Mouse (Mus musculus): ENCODE measurements around the gene Zmym6.
A peak's percentile ranks its signal among the peaks of the same experiment; 100 is the strongest.

Zmym6 gene

DNA sequence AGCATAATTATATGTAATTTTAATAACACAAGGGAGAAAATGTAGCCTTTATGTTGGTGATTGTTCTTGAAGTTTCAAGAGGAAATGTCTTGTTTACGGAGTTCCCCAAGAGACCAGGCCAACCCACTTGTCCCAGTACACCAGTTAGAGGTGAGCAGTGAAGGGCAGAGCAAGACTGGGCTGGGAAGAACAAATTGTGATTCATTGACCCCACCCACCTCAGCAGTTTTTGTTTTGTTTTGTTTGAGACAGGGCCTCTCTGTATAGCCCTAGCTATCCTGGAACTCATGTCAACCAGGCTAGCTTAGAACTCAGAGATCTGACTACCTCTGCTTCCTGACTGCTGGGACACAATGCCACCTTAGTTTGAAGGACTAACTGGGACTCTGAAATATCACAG lies 47.1 kb downstream of the Zmym6 start:
- no peak for DNase-seq (ENCODE audit: low spot score)

DNA sequence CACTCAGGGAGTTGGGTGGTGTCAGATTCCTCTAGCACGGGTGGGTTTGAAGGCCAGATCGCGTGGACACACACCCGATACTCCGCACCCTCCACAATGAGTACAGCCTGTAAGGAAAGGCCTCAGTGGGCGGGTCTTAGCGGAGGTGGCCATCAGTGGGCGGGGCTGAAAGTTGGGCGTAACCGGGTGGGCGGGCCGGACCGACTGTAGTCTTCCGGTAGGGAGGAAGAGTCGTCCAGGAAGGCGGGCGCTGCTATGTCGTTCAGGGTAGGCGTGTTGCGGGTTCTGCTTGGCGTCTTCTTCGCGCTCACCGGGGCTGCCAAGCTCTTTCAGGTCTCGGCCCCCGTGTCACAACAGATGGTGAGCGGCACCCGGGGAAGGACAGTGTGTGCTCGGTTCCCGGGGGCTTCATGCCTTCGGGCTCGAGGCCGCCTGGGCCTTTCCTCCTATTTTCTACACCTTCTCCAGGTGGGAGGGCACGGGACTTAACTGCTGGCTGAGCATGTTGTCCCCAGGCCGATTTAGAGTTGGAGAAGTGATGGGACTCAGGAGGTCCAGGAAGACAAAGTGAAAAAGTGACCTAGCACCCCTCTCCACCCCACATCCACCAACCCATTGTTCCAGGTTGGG lies 48.8 kb downstream of the Zmym6 start:
- peak; percentile 89 for DNase-seq (ENCODE audit: low spot score)

DNA sequence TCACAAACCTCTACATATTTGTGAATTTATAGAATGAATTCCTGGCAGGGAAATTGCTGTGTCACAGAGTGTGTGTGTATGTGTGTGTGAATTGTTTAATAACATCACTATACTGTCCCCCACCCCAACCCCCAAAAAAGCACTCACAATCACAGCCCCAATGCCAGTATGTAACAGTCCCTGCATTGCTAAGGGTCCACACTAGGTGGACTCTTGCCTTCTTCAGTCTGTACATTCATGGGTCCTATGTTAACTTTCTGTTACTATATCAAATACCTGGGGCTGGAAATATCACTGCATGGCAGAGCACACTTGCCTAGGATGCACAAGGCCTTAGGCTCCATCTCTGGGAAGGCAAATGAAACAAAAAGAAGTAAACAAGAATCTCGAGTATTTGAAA lies 57.5 kb downstream of the Zmym6 start:
- DNase-seq (ENCODE audit: low spot score) = peak; percentile 2

DNA sequence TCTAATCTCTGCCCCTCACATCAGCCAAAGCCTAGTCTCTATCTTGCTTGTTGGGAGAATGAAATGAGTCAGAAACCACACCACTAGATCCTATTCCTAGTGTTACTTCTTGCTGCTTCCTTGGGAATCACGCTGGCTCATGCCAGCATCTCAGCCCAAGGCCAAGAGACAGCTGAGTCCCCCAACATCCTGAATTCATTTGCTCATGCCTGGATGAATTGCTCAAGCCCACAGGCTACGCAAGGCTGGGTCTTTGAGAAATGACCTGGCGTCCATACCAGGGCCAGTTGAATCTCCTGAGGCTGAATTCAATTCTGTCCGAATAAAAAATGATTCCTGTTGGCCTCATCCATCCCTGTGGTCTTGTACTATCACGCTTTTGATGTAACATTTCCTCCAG lies 60.4 kb downstream of the Zmym6 start:
- DNase-seq (ENCODE audit: low spot score) = no peak

DNA sequence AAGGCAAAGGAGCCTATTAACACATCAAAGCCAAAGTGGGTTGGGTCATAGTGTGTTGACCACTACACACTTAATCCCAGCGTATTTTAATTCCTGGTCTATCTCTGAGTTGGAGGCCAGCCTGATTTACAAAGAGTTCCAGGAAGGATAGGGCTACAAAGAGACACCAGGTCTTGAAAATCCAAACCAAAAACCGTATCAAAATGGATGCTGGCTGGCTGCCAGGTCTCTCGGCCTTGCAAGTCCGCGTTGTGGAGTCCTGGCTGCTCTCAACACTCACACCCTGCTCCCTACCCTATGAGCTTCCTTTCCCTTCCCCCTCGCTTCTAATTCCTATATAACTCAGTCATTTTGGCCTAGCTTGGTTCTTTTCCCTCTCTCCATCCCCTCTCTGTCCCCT lies 61.3 kb downstream of the Zmym6 start:
- DNase-seq (ENCODE audit: low spot score) = no peak

DNA sequence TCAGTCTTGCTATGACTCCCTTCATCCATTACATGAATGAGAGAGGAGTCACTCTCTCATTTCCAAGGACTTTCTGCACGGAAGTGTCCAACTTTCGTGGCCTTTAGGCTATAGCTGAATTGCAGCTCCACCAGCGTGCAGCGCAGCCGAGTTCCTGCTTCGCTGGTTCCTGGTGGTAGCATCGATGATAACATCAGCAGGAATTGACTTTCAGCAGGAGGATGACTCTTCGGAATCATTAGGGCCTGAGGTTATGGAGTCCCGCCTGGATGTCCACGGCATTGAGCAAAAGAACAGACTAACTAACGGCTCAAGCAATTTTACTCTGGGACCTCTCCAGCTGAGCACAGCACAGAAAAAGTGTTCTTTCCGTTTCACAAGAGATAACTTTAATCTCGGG lies 72.8 kb downstream of the Zmym6 start:
- no peak for DNase-seq (ENCODE audit: low spot score)

DNA sequence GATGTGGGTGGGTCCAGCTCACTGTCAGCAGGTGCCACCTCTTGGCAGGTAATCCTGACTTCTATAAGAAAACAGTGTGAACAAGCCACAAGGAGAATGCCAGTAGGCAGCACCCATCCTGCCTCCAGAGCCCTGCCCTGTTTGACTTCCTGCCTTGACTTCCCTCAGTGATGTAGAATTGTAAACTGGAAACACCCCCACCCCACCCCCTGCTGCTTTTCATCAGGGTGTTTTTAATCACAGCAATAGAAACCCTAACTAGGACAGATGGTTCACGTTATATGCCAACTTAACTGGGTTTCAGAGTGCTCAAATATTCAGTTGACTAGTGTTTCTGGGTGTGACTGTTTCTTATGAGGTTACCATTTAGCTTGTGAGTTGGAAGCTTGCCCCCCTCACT lies 76.2 kb downstream of the Zmym6 start:
- DNase-seq (ENCODE audit: low spot score) = no peak

DNA sequence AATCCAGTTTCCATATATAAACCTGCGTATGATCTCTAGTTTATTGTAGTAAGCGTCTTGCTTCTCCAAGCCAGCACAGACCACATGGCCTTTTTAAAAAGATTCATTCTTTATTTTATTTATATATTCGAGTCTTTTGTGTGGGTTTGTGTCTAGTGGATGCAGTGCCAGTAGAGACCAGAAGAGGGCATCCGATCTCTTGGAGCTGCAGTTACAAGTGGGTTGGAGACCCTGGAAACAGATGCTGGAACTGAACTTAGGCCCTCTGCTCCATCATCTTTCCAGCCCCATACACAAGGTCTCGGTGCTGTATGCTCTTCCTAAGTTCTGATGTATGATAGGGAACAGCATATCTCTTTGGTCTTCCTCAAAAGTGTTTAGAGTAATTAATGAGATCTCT lies 78.6 kb downstream of the Zmym6 start:
- DNase-seq (ENCODE audit: low spot score) = no peak

DNA sequence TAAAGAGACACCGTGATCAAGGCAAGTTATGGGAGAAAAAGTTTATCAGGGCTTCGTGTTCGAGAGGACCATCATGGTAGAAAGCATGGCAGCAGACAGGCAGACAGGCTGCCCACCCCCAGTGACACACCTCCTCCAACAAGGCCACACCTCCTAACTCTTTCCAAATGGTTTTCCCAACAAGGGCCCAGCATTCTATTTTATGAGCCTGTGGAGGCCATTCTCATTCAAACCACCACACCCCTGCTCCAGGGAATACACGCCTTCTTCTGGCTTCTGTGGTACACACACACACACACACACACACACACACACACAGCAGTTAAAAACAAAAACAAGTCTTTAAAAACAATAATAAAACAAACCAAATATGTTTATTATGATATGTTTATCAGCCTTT lies 80.6 kb downstream of the Zmym6 start:
- no peak for DNase-seq (ENCODE audit: low spot score)

DNA sequence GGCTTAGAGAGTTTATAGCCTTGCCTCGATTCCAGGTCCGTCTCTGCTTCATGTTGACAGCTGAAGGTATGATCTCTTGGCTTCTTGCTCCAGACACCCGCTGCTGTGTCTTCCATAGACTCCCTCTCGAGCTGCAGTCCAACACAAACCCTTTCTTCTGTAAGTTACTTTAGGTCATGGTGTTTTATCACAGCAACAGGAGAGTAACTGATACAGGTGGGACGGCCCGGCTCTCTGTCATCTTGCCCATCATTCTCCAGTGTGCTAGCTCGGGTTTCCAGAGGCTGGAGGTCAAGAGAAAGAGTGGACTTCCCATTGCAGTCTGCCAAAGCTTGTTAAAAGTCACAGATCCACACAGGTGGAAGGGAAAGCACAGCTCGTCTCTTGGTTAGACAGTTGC lies 86.7 kb downstream of the Zmym6 start:
- no peak for DNase-seq (ENCODE audit: low spot score)

DNA sequence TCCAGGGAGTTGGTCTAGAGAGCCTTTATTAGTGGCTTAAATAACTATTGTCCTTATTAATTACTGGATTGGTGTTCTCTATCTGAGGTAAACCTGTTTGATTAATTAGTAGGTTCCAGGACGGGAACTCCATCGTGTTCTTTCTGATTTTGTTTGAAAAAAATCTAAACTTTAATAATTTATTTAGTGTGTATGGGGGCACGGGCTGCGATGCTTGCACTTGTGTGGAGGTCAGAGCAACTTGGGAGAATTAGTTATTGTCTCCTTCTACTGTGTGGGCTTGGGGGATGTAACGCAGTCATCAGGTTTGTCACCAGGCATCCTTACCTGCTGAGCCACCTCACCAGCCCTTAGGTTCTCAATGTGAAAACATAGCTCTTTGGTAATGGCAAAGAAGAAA lies 89.9 kb downstream of the Zmym6 start:
- no peak for DNase-seq (ENCODE audit: low spot score)

DNA sequence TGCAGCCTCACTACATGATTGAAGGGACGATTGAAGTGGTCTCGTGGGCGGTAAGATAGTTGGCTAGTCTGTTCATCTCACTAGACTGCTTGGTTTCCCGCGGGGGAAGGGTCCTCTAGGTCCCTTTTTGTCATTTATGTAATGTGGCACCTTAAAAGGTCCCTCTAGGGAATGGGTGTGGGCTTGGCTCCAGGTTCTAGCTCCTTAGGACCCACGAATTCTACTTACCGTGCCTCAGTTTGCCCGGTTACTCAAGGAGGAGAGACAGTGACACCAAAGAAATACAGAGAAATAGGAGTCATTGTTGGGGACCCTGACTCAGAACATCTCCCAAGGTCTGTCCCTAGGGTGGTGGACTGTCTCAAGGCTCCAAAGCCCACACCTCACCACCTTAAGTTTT lies 90.5 kb downstream of the Zmym6 start:
- no peak for DNase-seq (ENCODE audit: low spot score)

DNA sequence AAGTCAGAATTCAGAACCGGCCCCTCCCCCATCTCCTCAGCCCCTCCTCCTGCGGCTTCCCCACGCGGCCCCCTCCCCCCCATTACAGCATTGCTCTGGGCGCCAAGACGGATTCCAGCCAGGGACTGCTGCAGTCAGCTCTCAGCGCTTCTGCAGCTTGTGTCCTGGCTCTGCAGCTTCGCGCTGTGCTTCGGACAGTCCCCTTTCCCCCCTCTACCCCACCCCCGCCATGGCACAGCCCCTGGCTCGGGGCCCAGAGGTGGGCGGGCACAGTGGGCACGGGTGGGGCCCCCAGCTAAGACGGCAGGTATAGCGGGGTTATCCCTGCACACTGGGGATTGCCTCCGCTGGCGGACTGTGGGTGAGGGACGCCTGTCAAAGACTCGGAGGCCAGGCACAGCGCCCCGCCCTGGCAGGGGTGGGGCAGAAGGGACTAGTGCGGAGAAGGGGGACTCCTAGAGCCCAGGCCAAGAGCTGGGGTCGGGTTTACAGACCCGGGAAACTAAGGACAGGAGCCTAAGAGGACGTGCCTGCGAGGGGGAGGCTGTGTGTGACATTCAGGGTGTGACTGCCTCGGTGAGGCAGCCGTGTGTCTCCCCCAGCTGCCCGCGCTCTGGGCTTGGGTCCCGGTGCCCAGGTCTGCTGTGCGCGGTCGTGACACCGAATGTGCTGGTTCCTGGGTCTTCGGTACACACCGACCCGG lies 91.2 kb downstream of the Zmym6 start:
- peak; percentile 74 for DNase-seq (ENCODE audit: low spot score)

DNA sequence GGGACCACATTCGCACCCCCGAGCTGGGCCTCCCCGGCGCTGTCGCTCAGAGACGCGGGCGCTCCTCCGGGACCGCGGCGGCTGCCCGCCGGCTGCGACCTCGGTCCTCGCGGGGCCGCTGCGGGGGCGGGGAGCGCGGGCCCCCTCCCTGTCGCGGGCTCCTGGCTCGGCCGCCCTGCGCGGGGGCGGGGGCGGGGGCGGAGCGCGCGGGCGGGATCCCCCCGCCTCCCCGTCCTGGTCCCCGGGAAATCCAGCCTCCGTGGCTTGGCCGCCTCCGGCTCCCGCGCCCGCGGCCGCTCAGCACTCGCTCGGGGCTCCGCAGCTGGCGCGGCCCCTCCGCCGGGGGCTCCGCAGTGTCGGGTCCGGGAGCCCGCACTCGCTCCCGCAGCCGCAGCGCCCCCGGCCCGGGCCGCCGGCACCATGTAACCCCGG lies 91.7 kb downstream of the Zmym6 start, which contains the start of gene Dlgap3:
Gene Dlgap3, plus strand, starts transcription at position 291 of the 432 bp plus-strand sequence.
- peak; percentile 69 for DNase-seq (ENCODE audit: low spot score)

DNA sequence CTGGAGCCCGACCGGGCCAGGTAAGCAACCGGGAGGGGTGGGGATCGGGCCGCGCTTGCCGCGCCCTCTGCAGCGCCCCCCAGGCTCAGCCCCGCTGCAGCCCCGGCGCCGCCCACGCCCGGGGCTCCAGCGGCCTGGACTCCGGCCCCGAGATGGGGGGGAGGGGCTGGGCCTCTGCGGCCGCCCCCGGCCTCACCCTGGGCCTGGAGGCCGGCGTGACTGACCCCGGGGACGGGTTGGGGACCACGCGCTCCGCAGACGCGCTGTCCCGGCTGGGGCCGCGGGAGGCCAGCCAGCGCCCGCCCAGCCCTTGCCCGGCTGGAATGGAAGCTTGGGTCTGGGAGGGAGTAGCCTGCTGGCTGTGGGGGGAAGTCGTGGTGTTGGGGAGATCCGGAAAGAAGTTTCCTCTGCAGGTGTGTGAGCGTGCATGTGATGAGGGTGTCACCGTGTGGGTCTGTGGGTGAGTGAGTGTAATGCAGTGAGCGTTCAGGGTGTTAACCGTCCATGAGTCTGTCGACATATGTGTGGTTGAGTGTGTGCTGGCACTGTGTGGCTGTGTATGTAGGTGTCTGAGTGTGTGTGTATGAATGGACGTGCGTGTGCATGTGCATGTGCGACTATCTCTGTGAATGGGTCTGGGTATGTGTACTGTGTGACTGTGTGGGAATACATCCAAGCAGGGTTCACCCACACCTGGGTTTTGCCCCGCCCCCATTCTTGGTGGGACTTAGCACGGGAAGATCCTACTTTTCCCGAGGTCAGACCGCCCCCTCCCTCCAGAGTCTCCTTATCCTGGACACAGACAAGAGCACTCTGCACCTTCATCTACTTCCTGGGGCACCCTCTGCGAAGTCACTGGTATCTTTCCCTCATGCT lies 92.4 kb downstream of the Zmym6 start:
- no peak for DNase-seq (ENCODE audit: low spot score)

DNA sequence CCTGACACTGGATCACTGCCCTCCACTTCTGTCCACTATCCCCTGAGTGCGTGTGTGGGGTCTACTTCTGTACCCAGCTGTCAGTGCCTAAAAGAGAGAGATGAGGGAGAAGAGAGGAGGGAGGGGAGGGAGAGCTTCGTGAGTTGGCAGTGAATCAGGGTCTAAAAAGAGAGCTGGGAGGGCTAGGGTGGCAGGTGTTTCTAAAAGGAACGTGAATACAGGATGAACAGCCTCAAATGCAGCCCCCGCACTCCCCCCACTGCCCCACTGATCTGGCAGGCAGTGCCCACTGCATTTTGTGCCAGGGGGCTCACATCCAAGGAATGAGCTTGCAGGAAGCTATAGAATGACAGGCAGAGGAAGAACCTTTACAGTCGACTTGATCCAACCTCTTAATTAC lies 93.7 kb downstream of the Zmym6 start:
- no peak for DNase-seq (ENCODE audit: low spot score)

DNA sequence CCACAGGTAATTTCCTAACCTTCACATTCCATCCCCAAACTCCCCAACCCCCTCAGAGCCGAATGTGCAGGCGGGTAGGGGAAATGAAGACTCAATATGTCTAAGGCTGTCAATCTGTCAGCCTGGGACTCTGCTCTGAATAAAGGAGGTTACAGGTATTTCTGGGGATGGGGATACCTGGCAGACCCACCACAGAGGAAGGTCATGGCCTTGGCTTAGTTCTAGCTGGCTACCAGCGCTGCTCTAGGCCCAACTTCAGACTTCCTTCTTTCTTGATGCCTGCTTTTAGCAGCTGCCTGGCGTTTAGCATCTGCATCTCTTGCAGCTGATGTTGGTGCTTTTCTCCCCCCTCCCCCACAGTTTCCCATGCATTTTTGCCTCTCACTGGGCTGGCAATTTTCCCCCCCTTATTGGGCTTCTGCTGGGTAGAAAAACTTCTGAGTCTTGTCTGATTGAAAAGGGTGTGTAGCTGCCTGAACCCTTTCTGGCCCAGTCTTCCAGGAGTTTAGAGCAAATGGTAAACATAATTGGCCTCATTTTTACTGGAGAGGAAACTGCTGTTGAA lies 94.2 kb downstream of the Zmym6 start:
- DNase-seq (ENCODE audit: low spot score) = no peak

DNA sequence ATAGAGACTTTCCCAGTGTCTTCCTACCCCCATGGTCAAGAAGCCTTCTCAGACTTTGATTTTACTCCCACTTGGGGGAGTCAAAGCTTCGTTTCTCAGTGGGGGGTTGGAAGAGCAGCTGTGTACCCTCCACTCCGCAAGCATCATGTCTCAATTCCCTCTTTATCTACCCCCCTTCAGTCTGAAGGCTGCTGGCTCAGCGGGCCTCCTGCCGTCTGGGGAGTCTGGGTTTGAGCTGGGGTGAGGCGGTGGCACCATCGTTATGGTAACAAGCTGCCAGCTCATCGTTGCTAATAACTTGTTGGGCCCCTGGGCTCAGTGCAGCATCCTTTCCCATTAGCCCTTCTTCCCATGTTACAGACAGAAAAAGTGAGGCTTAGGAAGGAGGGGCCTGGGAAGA lies 94.9 kb downstream of the Zmym6 start:
- DNase-seq (ENCODE audit: low spot score) = no peak

DNA sequence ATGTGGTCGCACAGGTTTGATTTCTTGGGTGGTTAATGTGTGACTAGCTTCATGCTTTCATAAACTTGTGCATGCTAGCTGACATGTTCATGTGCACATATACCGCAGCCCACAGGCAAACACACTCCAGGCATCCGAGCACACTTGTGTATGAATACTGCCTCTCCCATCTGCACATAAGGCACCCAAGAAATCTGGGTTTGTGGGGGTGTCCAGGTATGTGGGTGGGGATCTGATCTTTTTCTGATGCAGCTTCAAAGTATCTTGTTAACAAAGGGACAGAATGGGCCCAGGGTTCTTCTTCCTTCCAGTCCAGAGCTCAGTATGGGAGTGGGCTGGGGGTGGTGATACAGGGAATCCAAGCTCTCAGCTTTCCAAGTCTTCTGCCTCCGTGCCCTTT lies 95.4 kb downstream of the Zmym6 start:
- DNase-seq (ENCODE audit: low spot score) = no peak

DNA sequence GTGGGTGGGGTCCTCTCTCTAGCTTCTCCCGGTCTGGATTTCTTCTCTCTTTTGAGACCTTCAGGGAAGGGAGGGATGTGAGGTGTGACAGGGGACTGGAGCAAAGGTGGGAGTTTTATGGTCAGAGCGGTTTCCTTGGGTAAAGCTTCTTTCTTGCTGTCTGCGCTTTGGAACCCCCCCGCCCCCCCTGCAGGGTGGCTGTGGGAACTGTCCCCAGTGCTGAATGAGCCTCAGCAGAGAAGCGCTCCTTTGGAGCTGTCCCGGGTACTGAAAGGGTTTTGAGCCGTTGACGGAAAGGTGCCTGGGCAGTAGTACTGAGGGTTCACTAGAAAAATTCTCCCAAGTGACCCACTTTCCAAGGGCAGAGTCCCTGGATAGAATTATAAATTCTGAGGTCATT lies 96.3 kb downstream of the Zmym6 start:
- peak; percentile 81 for DNase-seq (ENCODE audit: low spot score)

Data from retina, embryonic 14.5 days (tissue).